Mouse (Mus musculus) liver, embryonic 16.5 days (tissue): Measurements from ENCODE around the gene Pdia3. TPM values are rescaled to one million over a fixed set of nuclear protein-coding genes. Genes with fewer than 3 reads are reported as not detected.
A peak's percentile ranks its signal among the peaks of the same experiment; 100 is the strongest.

Source experiments
- ATAC-seq: fragments of 200-750 bp; cut with Nextera tagmentation; 2 replicates; pipeline ENCODE4 v1.8.0; 2017; ENCODE audit warnings: low read depth, mild to moderate bottlenecking, moderate number of reproducible peaks, moderate library complexity
- H3K27ac ChIP-seq: fragments of 300-500 bp; sonication (generic); 2 replicates; pipeline ENCODE4 v1.5.1; 2014; ENCODE audit warnings: mild to moderate bottlenecking, low read length
- H3K27me3 ChIP-seq: fragments of 300-500 bp; sonication (generic); 2 replicates; pipeline ENCODE4 v1.6.1; 2014; ENCODE audit warnings: low read depth, low read length, mixed read lengths; ENCODE audit not compliant: control insufficient read depth, insufficient read depth
- H3K36me3 ChIP-seq: fragments of 300-500 bp; sonication (generic); 2 replicates; pipeline ENCODE4 v1.6.1; 2014; ENCODE audit warnings: mild to moderate bottlenecking; ENCODE audit not compliant: control insufficient read depth, insufficient read depth
- H3K4me1 ChIP-seq: fragments of 300-500 bp; sonication (generic); 2 replicates; pipeline ENCODE4 v1.6.1; 2014; ENCODE audit warnings: low read depth, low read length, mixed read lengths; ENCODE audit not compliant: control insufficient read depth
- H3K4me2 ChIP-seq: fragments of 300-500 bp; sonication (generic); 2 replicates; pipeline ENCODE4 v1.6.1; 2014; ENCODE audit warnings: low read depth, low read length, mixed read lengths
- H3K4me3 ChIP-seq: fragments of 300-500 bp; sonication (generic); 2 replicates; pipeline ENCODE4 v1.5.1; 2014; ENCODE audit warnings: low read depth, mild to moderate bottlenecking, low read length
- H3K9ac ChIP-seq: fragments of 300-500 bp; sonication (generic); 2 replicates; pipeline ENCODE4 v1.6.1; 2014; ENCODE audit warnings: low read depth, low read length
- H3K9me3 ChIP-seq: fragments of 300-500 bp; sonication (generic); replicated peaks from 2 replicates; pipeline ENCODE4 v1.6.1; 2016; ENCODE audit warnings: low read length; ENCODE audit not compliant: control insufficient read depth
- WGBS: fragments of 180-500 bp; shearing (Covaris S2); extraction: QIAGEN DNeasy Blood & Tissue Kit; methylation state at CpG from one replicate; pipeline ENCODE4 v1.1.7; 2014; ENCODE audit not compliant: insufficient replicate concordance; 5-methylcytosine and 5-hydroxymethylcytosine counted together
- polyA plus RNA-seq: library from polyadenylated mRNA; unstranded; fragments of >200 nt; fragmentation: Nextera tagmentation; extraction: Ambion mirVana; gene quantifications from 2 replicates; pipeline ENCODE4 v1.2.1, GENCODE M21; 2015

The Pdia3 gene
- polyA plus RNA-seq, 1 experiment from 2014 or later, result 304 TPM

GRCm38 (mm10) chr2:121412843-121413386 is 660 bp upstream of the Pdia3 start:
- ATAC-seq, result no peak
- WGBS, result under 1% methylated on average over 4 of the region's 4 CpGs
- H3K27me3 ChIP-seq, result no peaks in the 10 kb centered on the region
- H3K27ac ChIP-seq, result peak overlapping the region; percentile 87
- H3K36me3 ChIP-seq, result no peaks in the 10 kb centered on the region
- H3K9me3 ChIP-seq, result no peaks in the 10 kb centered on the region
- peaks cover 18% of the 10 kb centered on the region for H3K4me1 ChIP-seq
- peak overlapping the region; percentile 91 for H3K9ac ChIP-seq
- H3K4me3 ChIP-seq, result peak overlapping the region; percentile 95
- peak overlapping the region; percentile 85 for H3K4me2 ChIP-seq

GRCm38 (mm10) chr2:121414139-121414685 is 637 bp downstream of the Pdia3 start:
- H3K27ac ChIP-seq, result peak overlapping the region; percentile 93
- 0% methylated on average over 32 of the region's 32 CpGs for WGBS
- peak overlapping the region; percentile 97 for H3K9ac ChIP-seq
- H3K4me2 ChIP-seq, result peak overlapping the region; percentile 66
- H3K36me3 ChIP-seq, result no peaks in the 10 kb centered on the region; the same call in 1 of the 2 replicates
- peaks cover 18% of the 10 kb centered on the region for H3K4me1 ChIP-seq
- peak; percentile 58 for ATAC-seq
- H3K9me3 ChIP-seq, result no peaks in the 10 kb centered on the region
- no peaks in the 10 kb centered on the region for H3K27me3 ChIP-seq
- peak overlapping the region; percentile 95 for H3K4me3 ChIP-seq

GRCm38 (mm10) chr2:121415103-121415502 is 1.5 kb downstream of the Pdia3 start:
- H3K4me1 ChIP-seq, result peaks cover 18% of the 10 kb centered on the region
- H3K9ac ChIP-seq, result no peak overlapping the region; the same call in 1 of the 2 replicates
- peak overlapping the region; percentile 35 for H3K4me3 ChIP-seq
- no peaks in the 10 kb centered on the region; the same call in 1 of the 2 replicates for H3K36me3 ChIP-seq
- no peak overlapping the region for H3K27ac ChIP-seq
- WGBS, result 23% methylated on average over 3 of the region's 3 CpGs
- H3K4me2 ChIP-seq, result peak overlapping the region; percentile 66
- no peak for ATAC-seq
- no peaks in the 10 kb centered on the region for H3K9me3 ChIP-seq
- H3K27me3 ChIP-seq, result no peaks in the 10 kb centered on the region

- Histone ChIP-seq H3K4me3 (peak overlapping the region; percentile 35; the same call in 1 of the 2 replicates), H3K36me3 (no peaks in the 10 kb centered on the region; the same call in 1 of the 2 replicates), H3K27me3 (no peaks in the 10 kb centered on the region), H3K27ac (no peak overlapping the region), H3K9me3 (no peaks in the 10 kb centered on the region), H3K4me2 (peak overlapping the region; percentile 66; the same call in 1 of the 2 replicates), H3K4me1 (peaks cover 18% of the 10 kb centered on the region), H3K9ac (no peak overlapping the region)
- ATAC-seq, result no peak
- 63% methylated on average over 3 of the region's 3 CpGs for WGBS
Measured at GRCm38 (mm10) chr2:121415591-121415990, 2.0 kb downstream of the Pdia3 start.

- Histone ChIP-seq H3K4me3 (no peak overlapping the region), H3K4me1 (peaks cover 18% of the 10 kb centered on the region), H3K36me3 (peaks cover under 1% of the 10 kb centered on the region; the same call in 1 of the 2 replicates), H3K9me3 (no peaks in the 10 kb centered on the region), H3K9ac (no peak overlapping the region), H3K27me3 (no peaks in the 10 kb centered on the region), H3K4me2 (no peak overlapping the region), H3K27ac (no peak overlapping the region)
- 81% methylated on average over 6 of the region's 6 CpGs for WGBS
- no peak for ATAC-seq
Measured at GRCm38 (mm10) chr2:121416356-121416755, 2.8 kb downstream of the Pdia3 start.

- H3K4me1 ChIP-seq, result peaks cover 12% of the 10 kb centered on the region
- H3K4me3 ChIP-seq, result no peak overlapping the region
- no peak overlapping the region for H3K9ac ChIP-seq
- H3K27ac ChIP-seq, result no peak overlapping the region
- WGBS, result 83% methylated on average over 3 of the region's 3 CpGs
- no peaks in the 10 kb centered on the region for H3K9me3 ChIP-seq
- no peaks in the 10 kb centered on the region for H3K27me3 ChIP-seq
- peaks cover 9% of the 10 kb centered on the region for H3K36me3 ChIP-seq
- no peak for ATAC-seq
- H3K4me2 ChIP-seq, result no peak overlapping the region
Measured at GRCm38 (mm10) chr2:121418476-121418875, 4.9 kb downstream of the Pdia3 start.

GRCm38 (mm10) chr2:121423166-121423565 is 9.6 kb downstream of the Pdia3 start:
- no peak overlapping the region for H3K9ac ChIP-seq
- no peak overlapping the region for H3K4me2 ChIP-seq
- H3K9me3 ChIP-seq, result no peaks in the 10 kb centered on the region
- peaks cover 15% of the 10 kb centered on the region for H3K36me3 ChIP-seq
- H3K4me3 ChIP-seq, result no peak overlapping the region
- no peaks in the 10 kb centered on the region for H3K27me3 ChIP-seq
- no peak for ATAC-seq
- H3K4me1 ChIP-seq, result no peaks in the 10 kb centered on the region
- WGBS, result 64% methylated on average over 2 of the region's 2 CpGs
- H3K27ac ChIP-seq, result no peak overlapping the region

GRCm38 (mm10) chr2:121425890-121426289 is 12.3 kb downstream of the Pdia3 start:
- no peak for ATAC-seq
- Histone ChIP-seq H3K27ac (no peak overlapping the region), H3K9me3 (no peaks in the 10 kb centered on the region), H3K36me3 (peaks cover 30% of the 10 kb centered on the region), H3K9ac (no peak overlapping the region), H3K4me3 (no peak overlapping the region), H3K4me2 (no peak overlapping the region), H3K4me1 (no peaks in the 10 kb centered on the region), H3K27me3 (no peaks in the 10 kb centered on the region)
- WGBS, result 69% methylated on average over 2 of the region's 2 CpGs

- Histone ChIP-seq H3K4me3 (no peak overlapping the region), H3K4me2 (no peak overlapping the region), H3K36me3 (peaks cover 64% of the 10 kb centered on the region), H3K27me3 (no peaks in the 10 kb centered on the region), H3K9me3 (no peaks in the 10 kb centered on the region), H3K4me1 (no peaks in the 10 kb centered on the region), H3K9ac (no peak overlapping the region), H3K27ac (no peak overlapping the region)
- ATAC-seq, result no peak
- 94% methylated on average over 1 of the region's 1 CpGs for WGBS
Measured at GRCm38 (mm10) chr2:121434854-121435253, 21.3 kb downstream of the Pdia3 start.
